15 mouse cellular contexts compared by ENCODE assay signal in genomic region chr1:152081954-152082711, GRCm38 (mm10). TPM values are rescaled to one million over a fixed set of nuclear protein-coding genes. Genes with fewer than 3 reads are reported as not detected.
DNase-seq lines count a peak whose midpoint lies in the region; ATAC-seq and TF ChIP-seq lines count a peak whose summit lies in the region.
"Had no signal": no experiment of that assay in that cellular context is flagged by ENCODE, and none has a peak within 500 bp of the region (broad histone marks: within the 10 kb centered on the region; RNA-seq: fewer than 3 reads in every experiment).

No protein-coding gene starts in this region.

- intact Hi-C loops in heart, postnatal 25 days (cut with DNase I) = loop anchor here (10.0 kb wide), 1 partner anchor 107 kb away; no protein-coding TSS in a partner anchor

- peaks cover 20% of the 10 kb centered on the region for H3K4me1 ChIP-seq in midbrain, embryonic 11.5 days (ENCODE audit: control insufficient read depth, insufficient read depth, low read length)
- peaks cover 17% of the 10 kb centered on the region; the same call in 1 of the 2 replicates for H3K4me1 ChIP-seq in midbrain, postnatal 0 days (ENCODE audit: insufficient read depth, low read length)

- H3K27me3 ChIP-seq in midbrain, embryonic 11.5 days (ENCODE audit: control insufficient read depth, insufficient read depth, low read length) = no peaks in the 10 kb centered on the region
- no peaks in the 10 kb centered on the region for H3K27me3 ChIP-seq in midbrain, postnatal 0 days (ENCODE audit: insufficient read depth, low read length)
- H3K27me3 ChIP-seq: embryonic facial prominence, embryonic 15.5 days; intestine, embryonic 15.5 days had no signal

- no peak overlapping the region for H3K4me2 ChIP-seq in midbrain, embryonic 11.5 days
- no peak overlapping the region for H3K4me2 ChIP-seq in midbrain, postnatal 0 days (ENCODE audit: low read depth, low read length, poor library complexity, severe bottlenecking)
- H3K4me2 ChIP-seq: embryonic facial prominence, embryonic 15.5 days; intestine, embryonic 15.5 days had no signal

- no peak for TF ChIP-seq CTCF in midbrain, postnatal 0 days (IDR thresholded peaks at IDR 0.05)

- ATAC-seq in midbrain, embryonic 11.5 days (ENCODE audit: low FRiP score) = peak; percentile 47
- no peak for ATAC-seq in midbrain, postnatal 0 days (ENCODE audit: low FRiP score)
- ATAC-seq: activated CD4-positive, CD25-positive, alpha-beta regulatory T cell, adult 4 months; forebrain, embryonic 16.5 days; intestine, embryonic 15.5 days; liver, postnatal 0 days had no signal

- peak; percentile 79 for DNase-seq in heart, adult 11 months
- no peak for DNase-seq in heart, postnatal 25 days (ENCODE audit: low spot score)
- DNase-seq in midbrain, embryonic 11.5 days (ENCODE audit: low spot score, missing footprints) = no peak
- no peak for DNase-seq in midbrain, postnatal 0 days (ENCODE audit: low spot score)
- peak; percentile 51 to 55 for DNase-seq in right cerebral cortex, adult 2 months (ENCODE audit: low spot score in 2 of 2)
- no peak for DNase-seq in spleen, adult 12 weeks (ENCODE audit: low spot score)
- no peak for DNase-seq in urinary bladder, postnatal 10 days (ENCODE audit: low spot score)
- DNase-seq: cerebellum, adult 11 months; liver, postnatal 0 days had no signal

- H3K36me3 ChIP-seq in midbrain, embryonic 11.5 days (ENCODE audit: control insufficient read depth, insufficient read depth, low read length) = no peaks in the 10 kb centered on the region
- H3K36me3 ChIP-seq in midbrain, postnatal 0 days (ENCODE audit: insufficient read depth, low read length) = no peaks in the 10 kb centered on the region
- H3K36me3 ChIP-seq: embryonic facial prominence, embryonic 15.5 days; intestine, embryonic 15.5 days had no signal

- H3K9ac ChIP-seq in midbrain, embryonic 11.5 days (ENCODE audit: low read length) = no peak overlapping the region
- no peak overlapping the region for H3K9ac ChIP-seq in midbrain, postnatal 0 days (replicated peaks; ENCODE audit: low read length, poor library complexity, severe bottlenecking)
- H3K9ac ChIP-seq: embryonic facial prominence, embryonic 15.5 days; intestine, embryonic 15.5 days; liver, postnatal 0 days had no signal

- H3K9me3 ChIP-seq in midbrain, embryonic 11.5 days (ENCODE audit: control insufficient read depth, low read length) = no peaks in the 10 kb centered on the region
- H3K9me3 ChIP-seq in midbrain, postnatal 0 days (ENCODE audit: low read length) = no peaks in the 10 kb centered on the region
- H3K9me3 ChIP-seq: embryonic facial prominence, embryonic 15.5 days; intestine, embryonic 15.5 days had no signal

- H3K4me3 ChIP-seq in midbrain, embryonic 11.5 days (ENCODE audit: low read depth, low read length) = no peak overlapping the region
- H3K4me3 ChIP-seq in midbrain, postnatal 0 days (ENCODE audit: low read depth, low read length) = no peak overlapping the region
- H3K4me3 ChIP-seq: embryonic facial prominence, embryonic 15.5 days; intestine, embryonic 15.5 days had no signal

- 78% methylated on average over 8 of the region's 8 CpGs for WGBS in midbrain, embryonic 11.5 days
- WGBS in midbrain, postnatal 0 days = 75% methylated on average over 8 of the region's 8 CpGs

- H3K27ac ChIP-seq in midbrain, embryonic 11.5 days (ENCODE audit: low read depth, low read length) = no peak overlapping the region; the same call in 1 of the 2 replicates
- no peak overlapping the region for H3K27ac ChIP-seq in midbrain, postnatal 0 days (ENCODE audit: low read depth, low read length)
- H3K27ac ChIP-seq: embryonic facial prominence, embryonic 15.5 days; intestine, embryonic 15.5 days; kidney, postnatal 0 days; macrophage had no signal

RNA-seq across cellular contexts. Expression of gene 1700025G04Rik, which starts 7.8 kb away (rescaled TPM):
- 10 to 100 TPM; 39.7 to 43.3 TPM for total RNA-seq in heart, postnatal 25 days (2021)
- polyA plus RNA-seq in midbrain, embryonic 11.5 days (2014; fragmentation: Nextera tagmentation; extraction: Ambion mirVana) = 32.4 and 35.2 TPM in 2 replicates
- 24.0 and 34.2 TPM in 2 replicates for total RNA-seq in midbrain, postnatal 0 days (2014; rRNA removed)
- 20.4 and 22.6 TPM in 2 replicates for polyA plus RNA-seq in midbrain, postnatal 0 days (2015; fragmentation: Nextera tagmentation; extraction: Ambion mirVana)

Comparison
In these comparisons a context has a peak if more than half of its experiments do, and no peak if none do; other contexts are left out.
1. DNase-seq: peak in heart, adult 11 months (single experiment) and right cerebral cortex, adult 2 months (2 of 2); none in heart, postnatal 25 days (single experiment), midbrain, embryonic 11.5 days (single experiment), midbrain, postnatal 0 days (single experiment), spleen, adult 12 weeks (single experiment) and urinary bladder, postnatal 10 days (single experiment).